Mouse (Mus musculus) forebrain, embryonic 11.5 days (tissue): Measurements from ENCODE around the gene St6galnac3. TPM values are rescaled to one million over a fixed set of nuclear protein-coding genes. Genes with fewer than 3 reads are reported as not detected.

Experiments used
- ATAC-seq: fragments of 200-750 bp; cut with Nextera tagmentation; replicated peaks from 2 replicates; pipeline ENCODE4 v1.8.0; 2017; ENCODE audit warnings: moderate TSS enrichment; ENCODE audit not compliant: low FRiP score
- DNase-seq: peaks from one replicate; pipeline ENCODE4 v3.0.0-alpha.2; 2017; ENCODE audit warnings: low spot score
- H3K27ac ChIP-seq: fragments of 300-500 bp; sonication (generic); 2 replicates; pipeline ENCODE4 v1.5.1; 2014; ENCODE audit warnings: low read depth, low read length
- H3K27me3 ChIP-seq: fragments of 300-500 bp; sonication (generic); 2 replicates; pipeline ENCODE4 v1.6.1; 2014; ENCODE audit warnings: mild to moderate bottlenecking, low read length, mixed read lengths; ENCODE audit not compliant: control insufficient read depth, insufficient read depth
- H3K36me3 ChIP-seq: fragments of 300-500 bp; sonication (generic); 2 replicates; pipeline ENCODE4 v1.6.1; 2014; ENCODE audit warnings: mild to moderate bottlenecking, low read length, moderate library complexity, mixed read lengths; ENCODE audit not compliant: control insufficient read depth, insufficient read depth
- H3K4me1 ChIP-seq: fragments of 300-500 bp; sonication (generic); replicated peaks from 2 replicates; pipeline ENCODE4 v1.6.1; 2014; ENCODE audit warnings: low read length, mixed read lengths; ENCODE audit not compliant: control insufficient read depth, insufficient read depth
- H3K4me2 ChIP-seq: fragments of 300-500 bp; sonication (generic); 2 replicates; pipeline ENCODE4 v1.6.1; 2014; ENCODE audit warnings: low read depth, mild to moderate bottlenecking, low read length, moderate library complexity, mixed read lengths; ENCODE audit not compliant: severe bottlenecking
- H3K4me3 ChIP-seq: fragments of 300-500 bp; sonication (generic); 2 replicates; pipeline ENCODE4 v1.5.1; 2014; ENCODE audit warnings: low read depth, low read length
- H3K9ac ChIP-seq: fragments of 300-500 bp; sonication (generic); 2 replicates; pipeline ENCODE4 v1.6.1; 2014; ENCODE audit warnings: low read length
- H3K9me3 ChIP-seq: fragments of 300-500 bp; sonication (generic); 2 replicates; pipeline ENCODE4 v1.6.1; 2016; ENCODE audit warnings: low read length, mixed read lengths; ENCODE audit not compliant: control insufficient read depth
- WGBS: fragments of 180-500 bp; shearing (Covaris S2); extraction: QIAGEN DNeasy Blood & Tissue Kit; methylation state at CpG from one replicate; pipeline ENCODE4 v1.1.7; 2014; 5-methylcytosine and 5-hydroxymethylcytosine counted together
- polyA plus RNA-seq: library from polyadenylated mRNA; unstranded; fragments of >200 nt; fragmentation: Nextera tagmentation; extraction: Ambion mirVana; gene quantifications from 2 replicates; pipeline ENCODE4 v1.2.1, GENCODE M21; 2014

Gene St6galnac3
- polyA plus RNA-seq, 1 experiment from 2014 or later = 38.0 TPM

GRCm38 (mm10) chr3:153513501-153514060, 211.4 kb downstream of the St6galnac3 start:
- H3K4me2 ChIP-seq = no peak overlapping the region
- no peaks in the 10 kb centered on the region for H3K9me3 ChIP-seq
- no peaks in the 10 kb centered on the region for H3K4me1 ChIP-seq
- DNase-seq (no peak), ATAC-seq (no peak)
- H3K36me3 ChIP-seq = no peaks in the 10 kb centered on the region
- no peak overlapping the region for H3K27ac ChIP-seq
- 68% methylated on average over 6 of the region's 6 CpGs for WGBS
- no peak overlapping the region for H3K4me3 ChIP-seq
- no peak overlapping the region for H3K9ac ChIP-seq
- no peaks in the 10 kb centered on the region for H3K27me3 ChIP-seq

- 76% methylated on average over 6 of the region's 6 CpGs for WGBS
- DNase-seq (no peak), ATAC-seq (no peak)
- no peaks in the 10 kb centered on the region for H3K36me3 ChIP-seq
- no peaks in the 10 kb centered on the region for H3K27me3 ChIP-seq
- H3K4me1 ChIP-seq = no peaks in the 10 kb centered on the region
- H3K9me3 ChIP-seq = no peaks in the 10 kb centered on the region
- H3K9ac ChIP-seq = no peak overlapping the region
- no peak overlapping the region for H3K4me3 ChIP-seq
- H3K4me2 ChIP-seq = no peak overlapping the region
- H3K27ac ChIP-seq = no peak overlapping the region
These were observed 212.4 kb downstream of the St6galnac3 start for GRCm38 (mm10) chr3:153512545-153512944.

GRCm38 (mm10) chr3:153511151-153511580, 213.8 kb downstream of the St6galnac3 start:
- no peak for ATAC-seq
- DNase-seq = no peak
- Histone ChIP-seq H3K9ac (no peak overlapping the region), H3K27me3 (no peaks in the 10 kb centered on the region), H3K4me2 (no peak overlapping the region), H3K4me1 (no peaks in the 10 kb centered on the region), H3K36me3 (no peaks in the 10 kb centered on the region), H3K9me3 (no peaks in the 10 kb centered on the region), H3K27ac (no peak overlapping the region), H3K4me3 (no peak overlapping the region)
- 79% methylated on average over 7 of the region's 7 CpGs for WGBS

- no peak for ATAC-seq
- Histone ChIP-seq H3K9me3 (no peaks in the 10 kb centered on the region), H3K36me3 (no peaks in the 10 kb centered on the region), H3K4me1 (no peaks in the 10 kb centered on the region), H3K9ac (no peak overlapping the region), H3K4me2 (no peak overlapping the region), H3K27me3 (no peaks in the 10 kb centered on the region), H3K4me3 (no peak overlapping the region), H3K27ac (no peak overlapping the region)
- 89% methylated on average over 9 of the region's 9 CpGs for WGBS
- DNase-seq = no peak
These were observed 214.8 kb downstream of the St6galnac3 start for GRCm38 (mm10) chr3:153510048-153510630.

- Histone ChIP-seq H3K27ac (no peak overlapping the region), H3K9ac (no peak overlapping the region), H3K4me1 (no peaks in the 10 kb centered on the region), H3K27me3 (no peaks in the 10 kb centered on the region), H3K4me3 (no peak overlapping the region), H3K9me3 (no peaks in the 10 kb centered on the region), H3K4me2 (no peak overlapping the region), H3K36me3 (no peaks in the 10 kb centered on the region)
- no peak for ATAC-seq
- 77% methylated on average over 4 of the region's 4 CpGs for WGBS
- no peak for DNase-seq
These were observed 215.3 kb downstream of the St6galnac3 start for GRCm38 (mm10) chr3:153509643-153510042.

- no peaks in the 10 kb centered on the region for H3K9me3 ChIP-seq
- no peaks in the 10 kb centered on the region for H3K4me1 ChIP-seq
- H3K9ac ChIP-seq = no peak overlapping the region
- H3K27me3 ChIP-seq = no peaks in the 10 kb centered on the region
- H3K4me3 ChIP-seq = no peak overlapping the region
- H3K4me2 ChIP-seq = no peak overlapping the region
- no peak overlapping the region for H3K27ac ChIP-seq
- peak; percentile 13 for DNase-seq
- no peak for ATAC-seq
- H3K36me3 ChIP-seq = no peaks in the 10 kb centered on the region
- 88% methylated on average over 3 of the region's 3 CpGs for WGBS
These were observed 215.9 kb downstream of the St6galnac3 start for GRCm38 (mm10) chr3:153509029-153509428.

- Histone ChIP-seq H3K36me3 (no peaks in the 10 kb centered on the region), H3K9ac (no peak overlapping the region), H3K4me2 (no peak overlapping the region), H3K27ac (no peak overlapping the region), H3K27me3 (no peaks in the 10 kb centered on the region), H3K9me3 (no peaks in the 10 kb centered on the region), H3K4me1 (no peaks in the 10 kb centered on the region), H3K4me3 (no peak overlapping the region)
- no peak for ATAC-seq
- 86% methylated on average over 2 of the region's 2 CpGs for WGBS
- no peak for DNase-seq
These were observed 216.4 kb downstream of the St6galnac3 start for GRCm38 (mm10) chr3:153508592-153508991.

GRCm38 (mm10) chr3:153507599-153507998, 217.4 kb downstream of the St6galnac3 start:
- ATAC-seq (no peak), DNase-seq (peak; percentile 16)
- 90% methylated on average over 2 of the region's 2 CpGs for WGBS
- no peaks in the 10 kb centered on the region for H3K9me3 ChIP-seq
- no peak overlapping the region for H3K9ac ChIP-seq
- H3K27me3 ChIP-seq = no peaks in the 10 kb centered on the region
- no peaks in the 10 kb centered on the region for H3K36me3 ChIP-seq
- no peak overlapping the region for H3K27ac ChIP-seq
- H3K4me3 ChIP-seq = no peak overlapping the region
- H3K4me1 ChIP-seq = no peaks in the 10 kb centered on the region
- H3K4me2 ChIP-seq = no peak overlapping the region

GRCm38 (mm10) chr3:153502488-153502887, 222.5 kb downstream of the St6galnac3 start:
- DNase-seq (no peak), ATAC-seq (no peak)
- Histone ChIP-seq H3K4me1 (no peaks in the 10 kb centered on the region), H3K27me3 (no peaks in the 10 kb centered on the region), H3K9ac (no peak overlapping the region), H3K4me3 (no peak overlapping the region), H3K9me3 (no peaks in the 10 kb centered on the region), H3K36me3 (no peaks in the 10 kb centered on the region), H3K4me2 (no peak overlapping the region), H3K27ac (no peak overlapping the region)
- 78% methylated on average over 4 of the region's 4 CpGs for WGBS
